Mouse (Mus musculus): ENCODE measurements around the gene Plcd1. TPM values are rescaled to one million over a fixed set of nuclear protein-coding genes. Genes with fewer than 3 reads are reported as not detected.

The Plcd1 gene
- 9.3 and 11.6 TPM in 2 replicates for polyA plus RNA-seq (2015; fragmentation: Nextera tagmentation; extraction: Ambion mirVana)

GRCm38 (mm10) chr9:119093419-119094295 is at the start of gene Plcd1:
Gene Plcd1, minus strand, starts transcription at chr9:119093502.

GRCm38 (mm10) chr9:119101992-119102782 is 8.9 kb upstream of the Plcd1 start, which contains the start of gene Dlec1:
Gene Dlec1, plus strand, starts transcription at chr9:119102478.

GRCm38 (mm10) chr9:119052154-119052944 is 41.0 kb downstream of the Plcd1 start, which contains the start of gene Vill:
Gene Vill, plus strand, starts transcription at chr9:119052778.

Small RNAs within 50 kb of the gene (microRNA-seq; reads per million reads assigned to microRNA genes)
- gene Mir26a-1: 4.2 to 6.4 reads per million in 2 experiments

Other genes starting within 250 kb of the Plcd1 start
- 4.0 and 5.8 TPM in 2 replicates for gene Ctdspl, start 167.0 kb downstream of the Plcd1 start, polyA plus RNA-seq (2015; fragmentation: Nextera tagmentation; extraction: Ambion mirVana)
- 1.9 and 4.8 TPM in 2 replicates for gene Vill, start 40.7 kb downstream of the Plcd1 start, polyA plus RNA-seq (2015; fragmentation: Nextera tagmentation; extraction: Ambion mirVana)
- gene Dlec1, start 9.0 kb upstream of the Plcd1 start, polyA plus RNA-seq (2015; fragmentation: Nextera tagmentation; extraction: Ambion mirVana): 0.06 and 0.16 TPM in 2 replicates
- gene Acaa1b, start 63.6 kb upstream of the Plcd1 start, polyA plus RNA-seq (2015; fragmentation: Nextera tagmentation; extraction: Ambion mirVana): 1.6 and 8.8 TPM in 2 replicates
- not detected in 2 replicates for gene Gm47289, start 65.7 kb upstream of the Plcd1 start, polyA plus RNA-seq (2015; fragmentation: Nextera tagmentation; extraction: Ambion mirVana)
- gene Slc22a13, start 115.6 kb upstream of the Plcd1 start, polyA plus RNA-seq (2015; fragmentation: Nextera tagmentation; extraction: Ambion mirVana): not detected in 2 replicates
- 7.4 and 8.1 TPM in 2 replicates for gene Oxsr1, start 228.9 kb upstream of the Plcd1 start, polyA plus RNA-seq (2015; fragmentation: Nextera tagmentation; extraction: Ambion mirVana)
- gene Acaa1a, start 246.2 kb upstream of the Plcd1 start, polyA plus RNA-seq (2015; fragmentation: Nextera tagmentation; extraction: Ambion mirVana): 69.8 and 81.8 TPM in 2 replicates
- 15.0 and 22.0 TPM in 2 replicates for gene Myd88, start 247.9 kb upstream of the Plcd1 start, polyA plus RNA-seq (2015; fragmentation: Nextera tagmentation; extraction: Ambion mirVana)

Data from skeletal muscle tissue, postnatal 0 days (tissue).